Mouse (Mus musculus) right cerebral cortex, postnatal 36 days (tissue): ENCODE results near the gene Cry2.
"Not testable (repeated sequence)": the region's sequence is repeated elsewhere in the genome, so short reads cannot be mapped to it uniquely, and the experiment has no call there.

Experiments
- DNase-seq, 2 experiments: peaks; one replicate each; pipeline ENCODE4 v3.0.0; 2022; ENCODE audit warnings: low spot score in 2 of 2, mixed read lengths in 1 of 2

Cry2 gene

GRCm38 (mm10) chr2:92422388-92423135 lies 11.3 kb downstream of the Cry2 start:
- DNase-seq = no peak

- DNase-seq = no peak
Observed at GRCm38 (mm10) chr2:92421723-92422387, 12.0 kb downstream of the Cry2 start.

- DNase-seq = no peak
Observed at GRCm38 (mm10) chr2:92411705-92412104, 22.1 kb downstream of the Cry2 start.

- no peak for DNase-seq
Observed at GRCm38 (mm10) chr2:92408309-92409045, 25.4 kb downstream of the Cry2 start.

- no peak for DNase-seq
Observed at GRCm38 (mm10) chr2:92405687-92406086, 28.2 kb downstream of the Cry2 start.

- DNase-seq = no peak
Observed at GRCm38 (mm10) chr2:92404737-92405136, 29.1 kb downstream of the Cry2 start.

- DNase-seq = no peak
Observed at GRCm38 (mm10) chr2:92403776-92404319, 30.0 kb downstream of the Cry2 start.

- DNase-seq = peak in 1 of 2 experiments; percentile 54
Observed at GRCm38 (mm10) chr2:92402591-92403326, 31.1 kb downstream of the Cry2 start.

GRCm38 (mm10) chr2:92401091-92401561 lies 32.7 kb downstream of the Cry2 start, which contains the start of gene Mapk8ip1:
Mapk8ip1 (minus strand) TSS chr2:92401263.
- DNase-seq = no peak

- no peak for DNase-seq
Observed at GRCm38 (mm10) chr2:92400682-92401081, 33.2 kb downstream of the Cry2 start.

- not testable (repeated sequence) for DNase-seq
Observed at GRCm38 (mm10) chr2:92399877-92400276, 34.0 kb downstream of the Cry2 start.

GRCm38 (mm10) chr2:92397436-92397835 lies 36.4 kb downstream of the Cry2 start:
- no peak for DNase-seq

- no peak for DNase-seq
Observed at GRCm38 (mm10) chr2:92395535-92395934, 38.3 kb downstream of the Cry2 start.

- DNase-seq = no peak
Observed at GRCm38 (mm10) chr2:92392318-92393264, 41.3 kb downstream of the Cry2 start.

- DNase-seq = no peak
Observed at GRCm38 (mm10) chr2:92391703-92392317, 42.0 kb downstream of the Cry2 start.

- no peak for DNase-seq
Observed at GRCm38 (mm10) chr2:92391116-92391515, 42.7 kb downstream of the Cry2 start.

- no peak for DNase-seq
Observed at GRCm38 (mm10) chr2:92390206-92390930, 43.5 kb downstream of the Cry2 start.

- DNase-seq = no peak
Observed at GRCm38 (mm10) chr2:92389645-92390044, 44.2 kb downstream of the Cry2 start.
